Mouse (Mus musculus) urinary bladder, postnatal 25 days (tissue): ENCODE data around the gene Mief2.

Experiments used
- DNase-seq: peaks from one replicate; pipeline ENCODE4 v3.0.0; 2022; ENCODE audit warnings: low spot score

Mief2 gene

GRCm38 (mm10) chr11:60719263-60719662 is 8.9 kb upstream of the Mief2 start:
- DNase-seq = no peak

DNA sequence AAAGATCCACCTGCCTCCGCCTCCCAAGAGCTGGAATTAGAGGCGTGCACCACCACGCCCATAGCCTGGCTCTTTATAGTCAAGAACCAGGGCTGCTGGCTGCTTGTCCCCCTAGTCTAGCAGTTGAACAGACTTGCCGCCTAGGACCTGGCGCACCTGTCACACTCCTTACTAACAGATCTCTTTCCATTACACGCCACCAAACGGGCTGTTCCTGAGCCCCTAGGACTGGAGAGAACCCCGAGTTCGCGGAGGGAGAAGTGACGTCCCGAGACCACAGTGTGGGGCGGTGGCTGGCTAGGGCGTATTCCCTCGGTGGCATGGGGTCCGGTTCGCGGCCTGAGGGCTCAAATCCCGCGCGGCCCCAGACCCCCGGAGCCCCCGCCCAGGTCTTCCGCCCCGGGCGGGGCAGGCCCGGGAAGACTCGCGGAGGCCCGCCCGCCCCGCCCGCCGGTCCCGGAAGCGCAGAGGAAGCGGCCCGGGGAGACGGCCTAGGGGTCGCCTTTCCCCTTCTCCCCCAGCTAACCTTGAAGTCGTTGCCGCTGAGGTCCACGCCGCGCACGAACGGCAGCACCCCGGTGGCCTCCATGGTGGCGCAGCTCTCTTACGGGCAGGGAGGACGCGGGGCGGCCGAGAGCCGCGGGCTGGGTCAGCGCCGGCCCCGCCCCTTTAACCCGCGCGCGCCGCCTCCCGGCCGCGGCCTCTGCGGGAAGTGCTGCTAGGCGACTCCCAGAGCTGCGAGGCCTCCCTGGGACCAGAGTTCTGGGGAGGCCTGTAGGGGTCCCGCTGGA is 1.4 kb upstream of the Mief2 start, which contains the start of gene Flii:
TSS of gene Flii (minus strand) at position 663 of the 791 bp plus-strand sequence.
- peak; percentile 88 for DNase-seq

DNA sequence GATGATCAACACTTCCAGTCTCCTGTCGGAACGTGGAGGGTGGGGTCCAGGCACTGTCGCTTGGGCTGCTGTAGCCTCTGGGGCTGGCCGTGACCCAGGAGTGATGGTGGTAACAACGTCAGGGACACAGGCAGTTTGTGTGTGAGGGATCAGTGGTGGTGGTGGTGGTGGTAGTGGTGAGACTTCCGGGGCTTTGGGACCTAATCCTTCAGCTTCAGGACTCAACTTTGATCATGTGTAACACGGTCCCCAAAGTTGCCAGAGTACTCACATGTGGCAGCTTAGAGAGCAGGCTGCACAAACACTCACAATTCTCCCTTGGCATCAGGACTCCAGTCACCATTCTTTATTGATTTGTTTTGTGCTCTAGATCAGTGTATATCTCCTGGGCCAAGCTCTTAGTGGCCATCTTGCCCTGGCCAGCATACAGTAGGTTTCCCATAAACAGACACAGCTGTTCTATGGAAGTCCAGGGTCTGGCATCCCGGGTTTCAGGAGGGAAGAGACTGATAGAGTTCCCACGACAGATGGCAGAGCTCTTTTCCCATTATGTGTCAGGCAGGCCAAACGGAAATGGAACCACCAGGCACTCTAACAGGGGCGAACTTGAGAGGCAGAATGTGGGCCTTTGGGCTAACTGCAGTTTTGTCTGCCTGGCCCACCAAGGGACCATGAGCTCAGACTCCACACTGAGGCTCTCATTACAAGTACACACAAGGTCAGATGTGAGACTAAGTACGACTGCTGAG is 632 bp upstream of the Mief2 start:
- DNase-seq = no peak

DNA sequence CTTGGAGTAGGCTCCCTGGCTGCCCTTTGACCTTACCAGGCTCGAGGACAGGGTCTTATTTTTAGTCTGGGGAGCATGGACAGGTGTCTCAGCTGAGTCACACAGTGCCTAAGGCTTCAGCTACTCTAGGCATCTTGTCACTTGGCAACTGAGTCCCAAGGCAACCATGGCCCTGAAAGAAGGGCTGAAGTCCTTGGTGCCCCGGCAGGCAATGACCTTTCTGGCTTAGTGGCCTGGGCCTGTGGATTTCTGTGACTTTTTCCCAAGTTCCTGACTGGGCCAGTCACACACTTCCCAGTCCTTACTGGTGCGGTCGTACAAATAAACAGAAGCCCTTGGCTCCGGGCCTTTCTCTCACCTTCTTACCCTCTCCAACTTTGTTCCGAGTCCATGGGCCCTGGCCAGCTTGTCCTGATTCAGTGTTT is 1.0 kb downstream of the Mief2 start:
- no peak for DNase-seq

- DNase-seq = no peak
Observed at GRCm38 (mm10) chr11:60730169-60730568, 2.0 kb downstream of the Mief2 start.

- DNase-seq = no peak
Observed at GRCm38 (mm10) chr11:60731251-60731650, 3.1 kb downstream of the Mief2 start.

DNA sequence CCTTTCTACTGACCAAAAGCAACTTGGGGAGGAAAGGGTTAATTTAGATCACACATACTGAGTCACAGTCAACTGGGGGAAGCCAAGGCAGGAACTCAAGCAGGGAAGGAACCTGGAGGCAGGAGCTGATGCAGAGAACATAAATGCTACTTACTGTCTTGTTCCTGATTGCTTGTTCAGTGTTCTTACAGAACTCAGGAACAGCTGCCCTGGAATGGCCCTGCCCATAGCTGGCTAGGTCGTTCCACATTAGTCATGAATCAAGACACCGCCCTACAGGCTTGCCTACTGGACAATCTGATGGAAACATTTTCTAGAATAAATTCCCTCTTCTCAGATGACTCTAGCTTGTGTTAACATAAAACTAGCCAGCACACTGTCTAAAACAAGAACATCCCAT is 6.0 kb downstream of the Mief2 start:
- no peak for DNase-seq

DNA sequence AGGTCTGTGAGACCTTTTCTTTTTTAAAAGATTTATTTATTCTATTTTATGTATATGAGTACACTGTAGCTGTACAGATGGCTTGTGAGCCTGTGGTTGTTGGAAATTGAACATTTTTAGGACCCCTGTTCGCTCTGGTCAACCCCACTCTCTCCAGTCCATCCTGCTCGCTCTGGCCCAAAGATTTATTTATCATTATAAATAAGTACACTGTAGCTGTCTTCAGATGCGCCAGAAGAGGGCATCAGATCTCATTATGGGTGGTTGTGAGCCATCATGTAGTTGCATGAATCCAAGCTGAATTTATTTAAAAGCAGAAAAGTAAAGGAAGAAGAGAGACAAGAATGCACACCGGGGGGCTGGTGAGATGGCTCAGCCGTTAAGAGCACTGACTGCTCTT is 7.0 kb downstream of the Mief2 start:
- DNase-seq = no peak

GRCm38 (mm10) chr11:60736491-60736890 is 8.3 kb downstream of the Mief2 start:
- no peak for DNase-seq

DNA sequence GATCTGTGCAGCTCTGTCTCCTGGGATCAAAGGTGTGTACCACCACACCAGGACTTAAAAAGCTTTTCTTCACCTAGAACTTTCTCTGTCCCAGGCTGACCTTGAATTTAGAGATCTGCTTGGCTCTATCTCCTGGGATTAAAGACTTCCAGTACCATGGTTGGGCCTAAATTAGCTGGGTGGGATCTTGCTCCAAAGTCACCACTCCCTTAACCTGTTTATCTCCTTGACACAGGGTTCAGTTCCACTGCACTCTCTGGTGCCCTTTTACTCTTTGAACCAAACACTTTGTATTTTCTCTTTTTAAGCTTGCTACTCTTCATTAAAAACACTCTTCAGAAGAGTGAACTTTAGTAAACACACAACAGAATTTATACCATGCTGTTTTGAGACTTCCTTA is 9.3 kb downstream of the Mief2 start:
- no peak for DNase-seq

- no peak for DNase-seq
Observed at GRCm38 (mm10) chr11:60740321-60740720, 12.1 kb downstream of the Mief2 start.

DNA sequence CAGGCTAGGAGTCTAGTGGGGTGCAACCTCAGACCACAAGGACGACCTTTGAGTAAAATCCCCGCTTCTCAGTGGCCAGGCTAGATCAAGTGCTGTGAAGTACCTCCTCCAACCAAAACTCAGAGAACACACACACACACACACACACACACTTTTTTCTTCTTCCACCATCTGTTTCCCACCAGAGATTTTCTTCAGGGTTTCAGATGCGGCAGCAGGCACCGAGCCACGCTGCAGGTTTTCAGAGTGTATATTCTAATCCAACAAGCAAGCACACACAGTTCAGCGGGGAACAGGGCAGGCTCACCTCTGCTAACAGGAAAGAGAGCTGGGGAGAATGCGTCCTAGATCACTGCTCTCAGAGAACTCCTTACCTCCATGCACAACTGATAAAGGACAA is 27.4 kb downstream of the Mief2 start:
- DNase-seq = no peak

- no peak for DNase-seq
Observed at GRCm38 (mm10) chr11:60761681-60762080, 33.5 kb downstream of the Mief2 start.

DNA sequence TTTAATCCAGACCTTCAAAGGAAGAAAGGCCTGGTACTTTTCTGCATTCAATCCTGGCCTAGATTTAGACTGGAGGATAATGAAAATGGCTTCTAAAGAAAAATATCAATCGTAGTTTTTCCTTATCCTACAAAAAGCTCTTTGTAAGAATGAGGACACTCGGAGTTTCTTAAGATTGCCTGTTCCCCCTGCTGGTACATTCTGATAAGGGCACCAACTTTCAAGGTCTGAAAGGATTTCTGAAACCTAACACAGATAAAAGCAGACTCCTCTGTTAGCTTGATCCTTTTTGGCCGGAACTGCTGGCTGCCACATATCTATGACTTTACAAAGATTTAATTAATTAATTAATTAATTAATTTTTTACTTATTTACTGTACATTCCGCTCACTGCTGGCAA is 38.8 kb downstream of the Mief2 start:
- DNase-seq = no peak

DNA sequence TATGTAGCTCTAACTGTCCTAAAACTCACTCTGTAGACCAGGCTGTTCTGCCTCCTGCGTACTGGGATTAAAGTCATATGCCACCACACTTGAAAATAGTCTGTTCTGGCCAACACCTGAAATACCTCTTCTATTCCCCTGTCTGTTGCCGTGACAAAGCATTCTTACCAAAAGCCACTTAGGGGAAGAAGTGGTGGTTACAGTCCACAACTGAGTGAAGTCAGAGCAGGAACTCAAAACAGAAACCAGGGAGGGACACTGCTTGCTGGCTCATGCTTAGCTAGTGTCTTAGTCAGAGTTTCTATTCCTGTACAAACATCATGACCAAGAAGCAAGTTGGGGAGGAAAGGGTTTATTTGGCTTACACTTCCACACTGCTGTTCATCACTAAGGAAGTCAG is 41.1 kb downstream of the Mief2 start:
- DNase-seq = no peak

- no peak for DNase-seq
Observed at GRCm38 (mm10) chr11:60770776-60771175, 42.6 kb downstream of the Mief2 start.

DNA sequence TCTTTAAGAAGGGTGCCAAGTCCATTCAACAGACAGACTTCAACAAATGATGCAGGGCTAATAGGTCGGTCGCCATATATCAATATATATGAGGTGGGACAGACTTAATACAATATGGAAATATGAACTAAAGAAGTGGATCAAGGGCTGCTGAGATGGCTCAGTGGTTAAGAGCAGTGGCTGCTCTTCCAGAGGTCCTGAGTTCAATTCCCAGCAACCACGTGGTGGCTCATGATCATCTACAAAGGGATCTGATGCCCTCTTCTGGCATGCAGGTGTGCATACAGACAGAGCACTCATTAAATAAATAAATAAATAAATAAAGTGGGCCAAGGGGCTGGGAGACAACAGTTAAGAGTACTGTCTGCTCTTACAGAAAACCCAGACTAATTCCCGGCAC is 44.0 kb downstream of the Mief2 start:
- no peak for DNase-seq

DNA sequence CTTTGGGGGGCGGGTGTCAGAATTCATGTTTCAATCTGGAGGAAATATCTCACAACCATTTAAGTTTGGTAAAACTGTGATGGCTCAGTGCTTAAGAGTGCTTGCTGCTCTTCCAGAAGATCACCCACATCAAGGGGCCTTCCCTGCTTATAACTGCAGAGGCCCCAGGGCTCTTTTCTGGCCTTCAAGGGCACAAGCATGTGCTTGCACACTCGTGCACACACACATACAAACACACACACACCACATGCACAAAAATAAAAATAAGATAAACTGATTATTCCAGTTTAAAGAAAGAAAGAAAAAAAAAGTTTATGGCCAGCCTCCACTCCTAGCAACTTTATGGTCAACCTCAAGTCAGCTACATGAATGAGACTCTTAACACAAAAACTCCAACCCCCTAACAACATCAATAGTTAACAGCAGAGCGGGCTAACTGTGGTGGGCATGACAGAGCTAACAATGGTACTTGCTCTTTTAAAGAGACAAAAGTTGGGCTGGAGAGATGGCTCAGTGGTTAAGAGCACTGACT is 46.0 kb downstream of the Mief2 start:
- DNase-seq = no peak

DNA sequence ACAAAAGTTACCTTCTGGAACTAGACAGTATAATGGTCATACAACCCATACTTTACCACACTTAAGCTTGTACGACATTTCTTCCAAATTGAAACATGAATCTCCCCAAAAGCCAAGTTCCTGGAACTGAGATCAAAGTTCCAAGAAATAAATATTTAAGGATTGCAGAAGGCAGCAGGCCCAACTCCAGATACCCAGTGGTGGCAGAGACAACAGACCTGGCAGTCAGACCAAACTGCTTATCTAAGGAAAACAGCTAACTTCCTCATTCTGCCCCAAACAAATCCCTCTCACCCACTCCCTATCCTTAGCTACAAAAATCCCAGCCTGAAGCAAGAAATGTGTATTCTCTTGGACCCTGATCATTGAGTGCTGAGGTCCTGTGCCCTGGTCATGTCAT is 46.6 kb downstream of the Mief2 start:
- no peak for DNase-seq

DNA sequence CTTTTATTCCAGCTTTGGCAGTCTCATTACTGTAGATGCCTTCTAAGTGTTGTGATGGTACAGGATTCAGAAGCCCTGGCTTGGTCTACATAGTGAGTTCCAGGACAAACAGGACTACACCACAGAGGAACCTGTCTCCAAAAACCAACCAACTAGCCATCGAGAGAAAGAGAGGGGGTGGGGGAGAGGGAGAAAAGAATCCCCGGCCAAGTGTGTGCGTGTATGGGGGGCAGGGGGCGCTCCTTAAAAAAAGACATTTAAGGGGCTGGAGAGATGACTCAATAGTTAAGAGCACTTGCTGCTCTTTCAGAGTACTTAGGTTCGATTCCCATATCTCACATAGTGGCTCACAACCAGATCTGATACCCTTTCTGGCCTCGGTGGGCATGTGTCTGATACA is 47.4 kb downstream of the Mief2 start:
- no peak for DNase-seq

- no peak for DNase-seq
Observed at GRCm38 (mm10) chr11:60776107-60776828, 48.1 kb downstream of the Mief2 start.
